Mouse (Mus musculus) midbrain, embryonic 14.5 days (tissue): Measurements from ENCODE around the gene Gramd4. TPM values are rescaled to one million over a fixed set of nuclear protein-coding genes. Genes with fewer than 3 reads are reported as not detected.
A peak's percentile ranks its signal among the peaks of the same experiment; 100 is the strongest.

ENCODE experiments used
- ATAC-seq: fragments of 200-750 bp; cut with Nextera tagmentation; 2 replicates; pipeline ENCODE4 v1.8.0; 2017; ENCODE audit warnings: moderate number of reproducible peaks, moderate library complexity; ENCODE audit not compliant: low FRiP score, low TSS enrichment
- DNase-seq: peaks from one replicate; pipeline ENCODE4 v3.0.0-alpha.2; 2015
- H3K27ac ChIP-seq: fragments of 300-500 bp; sonication (generic); replicated peaks from 2 replicates; pipeline ENCODE4 v1.5.1; 2014; ENCODE audit warnings: mild to moderate bottlenecking, low read depth, low read length, moderate library complexity
- H3K27me3 ChIP-seq: fragments of 300-500 bp; sonication (generic); 2 replicates; pipeline ENCODE4 v1.6.1; 2014; ENCODE audit warnings: low read length, control low read depth, mixed read lengths; ENCODE audit not compliant: control insufficient read depth, insufficient read depth
- H3K36me3 ChIP-seq: fragments of 300-500 bp; sonication (generic); 2 replicates; pipeline ENCODE4 v1.6.1; 2014; ENCODE audit warnings: low read length, control low read depth; ENCODE audit not compliant: control insufficient read depth, insufficient read depth
- H3K4me1 ChIP-seq: fragments of 300-500 bp; sonication (generic); 2 replicates; pipeline ENCODE4 v1.6.1; 2014; ENCODE audit warnings: mild to moderate bottlenecking, antibody characterized with exemption, low read length, control low read depth; ENCODE audit not compliant: control insufficient read depth, insufficient read depth
- H3K4me2 ChIP-seq: fragments of 300-500 bp; sonication (generic); 2 replicates; pipeline ENCODE4 v1.6.1; 2014; ENCODE audit warnings: mild to moderate bottlenecking, low read length, moderate library complexity
- H3K4me3 ChIP-seq: fragments of 300-500 bp; sonication (generic); replicated peaks from 2 replicates; pipeline ENCODE4 v1.5.1; 2014; ENCODE audit warnings: low read depth, low read length
- H3K9ac ChIP-seq: fragments of 300-500 bp; sonication (generic); replicated peaks from 2 replicates; pipeline ENCODE4 v1.6.1; 2014; ENCODE audit warnings: mild to moderate bottlenecking, low read length, moderate library complexity
- H3K9me3 ChIP-seq: fragments of 300-500 bp; sonication (generic); 2 replicates; pipeline ENCODE4 v1.6.1; 2016; ENCODE audit warnings: low read length, control low read depth, mixed read lengths; ENCODE audit not compliant: control insufficient read depth
- WGBS: fragments of 180-500 bp; shearing (Covaris S2); extraction: QIAGEN DNeasy Blood & Tissue Kit; methylation state at CpG from one replicate; pipeline ENCODE4 v1.1.7; 2014; 5-methylcytosine and 5-hydroxymethylcytosine counted together
- polyA plus RNA-seq: library from polyadenylated mRNA; unstranded; fragments of >200 nt; fragmentation: Nextera tagmentation; extraction: Ambion mirVana; gene quantifications from 2 replicates; pipeline ENCODE4 v1.2.1, GENCODE M21; 2014

Gramd4 gene
- polyA plus RNA-seq, 1 experiment from 2014 or later = 29.5 TPM

DNA sequence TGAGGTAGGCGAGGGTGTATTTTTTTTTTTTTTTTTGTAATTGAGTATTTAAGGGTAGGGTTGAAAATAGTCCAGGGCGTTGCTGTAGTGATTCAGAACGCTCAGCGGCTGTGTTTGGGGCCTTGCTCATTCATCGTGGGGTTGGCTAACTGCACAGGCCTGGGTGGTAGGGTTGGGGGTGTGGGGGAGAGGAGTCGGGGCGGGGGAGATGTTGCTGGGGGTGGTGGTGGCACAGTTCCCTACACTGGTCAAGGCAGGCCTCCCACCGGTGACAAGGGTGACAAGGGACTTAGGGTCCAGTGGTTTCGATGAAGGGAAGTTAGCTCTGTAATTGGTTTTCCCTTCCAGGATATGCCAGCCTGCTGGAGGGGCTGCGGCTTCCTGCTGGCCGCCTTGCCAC is 12.9 kb downstream of the Gramd4 start:
- Histone ChIP-seq H3K9me3 (no peaks in the 10 kb centered on the region), H3K4me3 (no peak overlapping the region), H3K36me3 (no peaks in the 10 kb centered on the region), H3K4me1 (peaks cover 21% of the 10 kb centered on the region), H3K27ac (peak overlapping the region; percentile 37; the same call in 1 of the 2 replicates), H3K4me2 (no peak overlapping the region), H3K9ac (no peak overlapping the region), H3K27me3 (no peaks in the 10 kb centered on the region)
- ATAC-seq (no peak), DNase-seq (no peak)
- WGBS = 58% methylated on average over 11 of the region's 11 CpGs

DNA sequence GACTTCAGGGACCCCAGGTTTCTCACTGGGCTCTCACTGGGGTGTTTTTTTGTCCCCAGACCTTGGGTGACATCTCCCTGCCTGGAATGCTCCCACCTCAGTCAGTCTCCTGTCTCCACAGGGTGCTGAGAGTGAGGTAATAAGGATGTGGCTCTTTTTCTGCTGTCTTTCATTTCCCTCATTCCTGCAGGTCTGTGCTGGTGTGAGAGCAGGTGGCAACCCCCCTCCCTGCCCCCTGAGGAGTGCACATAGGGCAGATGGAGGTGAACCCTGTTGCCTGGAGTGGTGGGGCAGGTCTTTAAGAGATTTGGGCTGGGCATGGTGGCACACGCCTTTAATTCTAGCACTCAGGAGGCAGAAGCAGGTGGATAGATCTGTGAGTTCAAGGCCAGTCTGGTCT is 13.7 kb downstream of the Gramd4 start:
- ATAC-seq = no peak
- Histone ChIP-seq H3K4me1 (peaks cover 21% of the 10 kb centered on the region), H3K27ac (no peak overlapping the region)

DNA sequence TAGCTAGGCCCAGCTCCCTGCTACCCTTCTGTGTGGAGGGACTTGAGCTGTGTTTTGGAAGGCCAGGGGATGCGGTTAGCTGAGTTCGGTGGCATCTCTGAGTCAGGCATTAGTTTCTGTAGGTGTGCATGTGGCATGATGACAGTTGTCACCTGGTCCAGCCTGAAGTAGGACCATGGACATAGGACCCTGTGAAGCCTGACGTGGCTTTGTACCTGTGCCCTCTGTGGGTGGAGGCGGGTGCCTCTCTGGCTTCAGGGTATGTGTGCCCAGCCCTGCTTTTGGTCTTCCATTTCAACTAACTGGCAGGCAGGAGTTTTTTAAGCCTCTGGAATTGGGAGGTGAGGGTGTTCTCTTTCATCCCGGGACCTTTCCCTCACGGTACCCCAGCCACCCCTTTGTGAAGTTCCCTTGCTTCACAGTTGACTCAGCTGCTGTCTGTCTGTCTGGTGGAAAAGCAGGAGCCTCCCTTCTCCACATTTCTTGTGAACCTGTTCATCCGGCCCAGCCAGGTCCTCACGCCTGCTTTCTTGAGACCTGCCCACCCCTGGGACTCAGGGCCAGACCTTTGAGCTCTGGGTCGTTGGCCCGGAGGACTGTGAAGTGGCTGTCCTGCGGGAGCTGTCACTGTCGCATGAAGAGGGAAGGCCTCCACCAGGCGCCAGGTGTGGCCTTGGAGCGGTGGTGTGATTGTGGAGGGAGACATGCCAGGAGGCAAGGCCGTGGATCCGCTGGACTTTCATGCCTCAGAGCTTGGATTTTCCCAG is 16.9 kb downstream of the Gramd4 start:
- WGBS = 88% methylated on average over 16 of the region's 16 CpGs
- no peak overlapping the region for H3K9ac ChIP-seq
- H3K4me2 ChIP-seq = no peak overlapping the region
- no peak for DNase-seq
- no peak overlapping the region for H3K4me3 ChIP-seq
- H3K9me3 ChIP-seq = no peaks in the 10 kb centered on the region
- H3K27ac ChIP-seq = no peak overlapping the region
- peaks cover 14% of the 10 kb centered on the region for H3K4me1 ChIP-seq
- H3K36me3 ChIP-seq = no peaks in the 10 kb centered on the region
- H3K27me3 ChIP-seq = no peaks in the 10 kb centered on the region
- no peak for ATAC-seq

More for the DNA sequence above, 13.7 kb downstream of the Gramd4 start:
- no peaks in the 10 kb centered on the region for H3K27me3 ChIP-seq
- no peaks in the 10 kb centered on the region for H3K9me3 ChIP-seq
- no peak for DNase-seq
- H3K4me3 ChIP-seq = no peak overlapping the region
- no peaks in the 10 kb centered on the region for H3K36me3 ChIP-seq
- WGBS = 83% methylated on average over 1 of the region's 1 CpGs
- H3K9ac ChIP-seq = no peak overlapping the region
- no peak overlapping the region for H3K4me2 ChIP-seq

DNA sequence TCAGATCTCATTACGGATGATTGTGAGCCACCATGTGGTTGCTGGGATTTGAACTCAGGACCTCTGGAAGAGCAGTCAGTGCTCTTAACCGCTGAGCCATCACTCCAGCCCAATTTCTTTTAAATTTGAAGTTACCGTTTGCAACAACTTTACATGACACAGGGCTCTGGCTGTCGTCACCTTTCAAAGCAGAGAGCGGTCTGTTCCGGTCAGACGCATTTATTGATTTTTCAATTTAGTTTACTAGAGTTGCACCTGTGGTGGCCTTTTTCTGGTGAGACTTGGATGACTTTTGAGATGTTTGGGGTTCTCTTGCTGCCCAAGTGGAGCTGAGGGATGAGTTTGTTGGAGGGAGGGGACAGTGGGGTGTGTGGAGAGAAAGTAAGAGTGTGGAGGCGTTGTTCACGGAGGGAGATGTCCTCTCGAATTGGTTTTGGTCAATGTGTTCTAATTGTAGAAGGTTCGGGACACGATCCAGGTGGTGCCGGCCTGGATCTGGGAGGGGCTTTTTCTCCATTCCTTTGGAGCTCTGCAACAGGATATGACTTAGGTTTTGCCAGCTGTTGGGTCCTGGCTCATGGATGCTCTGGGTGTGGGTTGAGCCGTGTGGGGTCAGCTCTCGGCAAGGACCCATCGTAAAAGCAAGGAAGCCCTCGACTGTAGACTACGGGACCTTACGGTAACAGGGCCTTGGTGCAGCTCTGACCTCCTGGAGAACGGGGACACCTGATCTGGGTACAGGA is 18.0 kb downstream of the Gramd4 start:
- no peak overlapping the region for H3K27ac ChIP-seq
- H3K4me1 ChIP-seq = 0 out of 2 replicates have a peak, but pooled peaks cover 5% of the 10 kb centered on the region
- DNase-seq = no peak
- no peak overlapping the region for H3K4me2 ChIP-seq
- H3K4me3 ChIP-seq = no peak overlapping the region
- no peak for ATAC-seq
- no peaks in the 10 kb centered on the region for H3K27me3 ChIP-seq
- no peaks in the 10 kb centered on the region for H3K36me3 ChIP-seq
- H3K9ac ChIP-seq = no peak overlapping the region
- H3K9me3 ChIP-seq = no peaks in the 10 kb centered on the region
- 94% methylated on average over 20 of the region's 20 CpGs for WGBS

DNA sequence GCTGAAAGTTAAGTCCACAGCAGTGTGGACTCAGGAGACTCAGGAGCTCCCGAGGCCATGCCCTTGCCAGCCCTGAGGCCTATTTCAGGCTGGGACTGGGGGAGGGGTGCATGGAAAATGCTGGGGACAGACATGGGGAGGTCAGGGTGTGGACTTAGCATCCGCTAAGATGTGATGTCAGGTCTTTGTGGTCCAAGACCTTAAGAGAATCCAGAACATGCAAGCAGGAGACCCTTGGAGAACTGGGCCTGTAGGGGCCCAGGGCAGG is 18.5 kb downstream of the Gramd4 start:
- ATAC-seq (no peak), DNase-seq (no peak)
- H3K36me3 ChIP-seq = no peaks in the 10 kb centered on the region
- WGBS = 91% methylated on average over 2 of the region's 2 CpGs
- no peaks in the 10 kb centered on the region for H3K27me3 ChIP-seq
- no peak overlapping the region for H3K4me3 ChIP-seq
- peaks cover 4% of the 10 kb centered on the region; the same call in 1 of the 2 replicates for H3K4me1 ChIP-seq
- H3K9me3 ChIP-seq = no peaks in the 10 kb centered on the region
- H3K27ac ChIP-seq = no peak overlapping the region
- H3K4me2 ChIP-seq = no peak overlapping the region
- H3K9ac ChIP-seq = no peak overlapping the region

DNA sequence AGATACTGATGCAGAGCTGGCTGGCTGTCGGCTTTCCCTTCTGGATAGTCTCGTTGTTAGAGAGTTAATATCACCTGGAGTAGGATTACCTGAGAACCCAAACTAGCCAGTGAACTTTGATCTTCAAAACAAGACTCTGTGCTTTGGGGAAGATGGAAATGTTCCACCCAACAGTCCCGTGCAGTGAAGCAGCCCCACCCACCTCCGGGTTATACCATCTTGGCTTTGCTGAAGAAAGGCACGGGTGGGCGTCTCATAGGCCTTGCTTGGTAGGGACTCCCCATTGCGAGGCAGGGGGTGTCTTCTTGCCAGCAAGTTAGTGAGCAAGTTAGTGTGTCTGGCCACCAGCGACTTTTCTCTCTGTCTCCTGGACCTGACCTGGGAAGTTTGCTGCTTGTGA is 18.9 kb downstream of the Gramd4 start:
- no peak overlapping the region for H3K27ac ChIP-seq
- H3K9me3 ChIP-seq = no peaks in the 10 kb centered on the region
- H3K4me2 ChIP-seq = no peak overlapping the region
- no peak overlapping the region for H3K9ac ChIP-seq
- ATAC-seq (no peak), DNase-seq (no peak)
- H3K4me3 ChIP-seq = no peak overlapping the region
- no peaks in the 10 kb centered on the region for H3K27me3 ChIP-seq
- H3K36me3 ChIP-seq = no peaks in the 10 kb centered on the region
- peaks cover 6% of the 10 kb centered on the region; the same call in 1 of the 2 replicates for H3K4me1 ChIP-seq
- WGBS = 84% methylated on average over 8 of the region's 8 CpGs

DNA sequence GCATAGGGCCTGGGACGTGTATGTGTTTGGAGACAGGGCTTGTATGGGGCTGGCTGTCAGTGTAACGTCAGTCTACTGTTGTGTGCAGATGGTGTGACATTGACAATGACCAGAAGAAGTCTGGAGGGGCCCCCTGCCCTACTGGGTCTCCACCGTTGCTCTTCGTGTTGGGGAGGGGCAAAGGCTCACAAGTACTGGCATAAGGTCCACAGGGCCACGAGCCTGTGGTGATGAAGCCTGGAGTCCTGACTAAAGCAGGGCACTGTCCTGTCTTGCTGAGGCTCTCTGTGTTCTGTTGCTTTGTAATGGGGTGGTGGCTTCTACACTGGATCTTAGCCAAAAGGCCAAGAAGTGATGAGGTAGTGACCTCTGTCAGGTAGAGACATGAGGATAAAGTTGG is 20.4 kb downstream of the Gramd4 start:
- Histone ChIP-seq H3K4me2 (no peak overlapping the region), H3K4me1 (peaks cover 19% of the 10 kb centered on the region), H3K9ac (no peak overlapping the region), H3K9me3 (no peaks in the 10 kb centered on the region), H3K4me3 (no peak overlapping the region), H3K36me3 (no peaks in the 10 kb centered on the region), H3K27me3 (no peaks in the 10 kb centered on the region), H3K27ac (no peak overlapping the region)
- 80% methylated on average over 5 of the region's 5 CpGs for WGBS
- ATAC-seq = no peak
- no peak for DNase-seq

DNA sequence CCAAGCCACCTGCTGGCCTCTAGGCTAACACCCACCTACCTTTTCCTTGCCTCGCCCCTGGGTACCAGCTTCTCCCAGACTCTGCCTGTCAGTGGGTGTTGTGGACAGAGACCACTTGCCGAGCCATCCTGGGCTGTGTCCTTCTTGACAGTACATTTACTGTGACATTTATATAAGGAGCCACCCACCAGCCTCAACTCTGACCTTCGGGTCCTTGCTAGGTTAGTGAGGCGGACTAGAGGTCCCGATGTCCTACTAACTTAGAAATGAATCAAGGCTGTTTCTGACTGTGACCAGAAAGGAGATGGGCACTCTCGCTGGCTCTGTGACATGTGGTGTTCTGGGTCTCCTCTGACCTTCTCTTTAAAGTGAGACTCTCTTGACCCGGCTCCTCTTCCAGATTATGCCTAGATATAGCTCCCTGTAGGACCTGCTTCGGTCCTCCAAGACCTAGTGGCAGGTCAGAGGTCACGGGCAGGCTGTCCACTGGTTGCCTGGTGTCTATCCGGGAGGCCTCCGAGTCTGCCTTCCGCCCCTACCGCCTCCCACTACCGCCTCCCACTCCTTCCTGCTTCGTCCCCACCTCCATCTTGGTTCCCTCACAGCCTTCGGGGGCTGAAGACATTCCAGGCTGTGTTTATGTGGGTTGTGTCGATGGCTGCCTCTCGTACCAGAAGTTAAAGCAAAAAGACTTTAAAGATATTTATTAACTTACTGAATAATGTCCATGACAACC is 21.2 kb downstream of the Gramd4 start:
- Histone ChIP-seq H3K4me3 (no peak overlapping the region), H3K4me2 (no peak overlapping the region), H3K4me1 (peaks cover 26% of the 10 kb centered on the region), H3K9ac (no peak overlapping the region), H3K36me3 (no peaks in the 10 kb centered on the region), H3K27ac (no peak overlapping the region), H3K27me3 (no peaks in the 10 kb centered on the region), H3K9me3 (no peaks in the 10 kb centered on the region)
- WGBS = 74% methylated on average over 18 of the region's 18 CpGs
- ATAC-seq = no peak
- no peak for DNase-seq
